Mouse (Mus musculus) adrenal gland, adult (tissue): ENCODE measurements at regions not wholly inside any gene's neighbourhood (a gene's known extent, or its start where the extent isn't known, plus 50 kb on each side); places are given as distances from the start of the nearest gene placed in this dataset.

ENCODE experiments used
- DNase-seq, 2 experiments: peaks; one replicate each; pipeline ENCODE4 v3.0.0; 2022 to 2023; ENCODE audit warnings: low spot score in 1 of 2; ENCODE audit not compliant: inconsistent age in 2 of 2

DNA sequence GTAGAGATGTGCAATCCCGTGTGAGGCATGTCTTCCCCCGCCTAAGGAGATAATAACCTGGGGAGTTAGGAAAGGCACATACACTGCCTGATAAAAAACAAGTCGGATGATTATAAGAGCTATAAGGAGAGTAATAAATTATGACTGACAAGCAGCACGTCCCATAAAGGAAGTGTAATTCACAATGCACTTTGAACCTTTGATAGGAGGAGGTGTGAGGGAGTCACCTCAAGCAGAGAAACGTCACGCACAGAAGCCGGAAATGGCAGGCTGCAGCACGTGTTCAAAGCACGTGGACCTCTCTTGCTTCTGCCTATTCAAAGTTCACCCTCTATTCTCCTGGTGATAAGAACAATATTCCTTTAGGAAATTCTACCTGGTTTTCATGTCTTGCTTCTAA lies 154.4 kb upstream of the Dyrk2 start:
- DNase-seq = no peak

GRCm38 (mm10) chr10:119019082-119019481 lies 149.1 kb upstream of the Dyrk2 start:
- DNase-seq = no peak

DNA sequence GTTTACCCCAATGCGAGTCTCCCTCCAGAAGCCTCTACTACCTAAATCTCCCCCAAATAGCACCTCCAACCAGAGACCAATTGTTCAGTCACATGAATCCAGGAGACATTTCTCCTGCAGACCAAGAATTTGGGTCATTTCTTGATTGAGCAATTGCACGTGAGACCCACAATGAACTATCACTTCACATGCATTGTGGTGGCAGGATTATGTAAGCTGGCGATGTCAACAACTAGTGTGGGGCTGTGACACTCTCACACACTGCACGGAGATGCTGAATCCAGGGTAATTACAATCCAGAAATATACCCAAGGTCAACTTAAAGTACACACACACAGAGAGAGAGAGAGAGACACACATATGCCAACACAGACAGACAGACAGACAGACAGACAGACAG lies 148.5 kb upstream of the Dyrk2 start:
- no peak for DNase-seq

DNA sequence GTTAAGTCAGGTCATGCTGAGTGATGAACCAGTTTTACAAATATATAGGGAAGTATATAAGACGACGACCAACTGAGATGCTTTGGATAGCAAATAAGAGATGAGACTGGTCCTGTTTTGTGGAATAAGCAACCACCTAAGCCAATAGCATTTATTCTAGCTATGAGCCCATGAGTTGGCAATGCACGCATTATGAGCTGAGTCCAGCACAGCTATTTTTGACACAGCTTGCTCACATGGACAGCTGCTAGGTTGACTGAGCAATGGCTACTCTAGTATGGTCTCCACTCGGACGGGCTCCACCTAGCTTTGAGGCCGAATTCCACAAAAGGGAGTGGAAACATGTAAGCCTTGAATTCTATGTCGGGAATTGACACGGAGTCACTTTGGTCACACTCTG lies 146.1 kb upstream of the Dyrk2 start:
- DNase-seq = no peak

GRCm38 (mm10) chr10:119015311-119016055 lies 145.5 kb upstream of the Dyrk2 start:
- DNase-seq = no peak

- no peak for DNase-seq
Measured at GRCm38 (mm10) chr10:119014731-119015130, 144.7 kb upstream of the Dyrk2 start.

DNA sequence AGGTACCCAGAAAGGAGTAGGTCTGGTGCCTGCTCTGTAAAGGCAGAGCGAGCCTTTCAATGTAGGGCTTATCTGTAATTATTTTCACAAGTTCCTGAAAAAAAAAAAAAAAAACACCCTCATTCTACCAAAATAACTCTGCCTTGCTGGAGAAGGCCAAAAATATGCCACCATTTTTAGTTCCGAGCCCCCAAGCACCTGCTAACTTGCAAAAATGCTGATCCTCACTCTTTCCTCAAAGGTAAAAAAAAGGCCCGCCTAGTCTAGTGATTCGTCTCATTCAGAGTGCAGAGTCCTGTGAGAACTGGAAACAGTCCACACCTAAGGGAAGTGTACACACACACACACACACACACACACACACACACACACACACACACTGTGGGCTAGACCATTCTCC lies 143.7 kb upstream of the Dyrk2 start:
- no peak for DNase-seq

DNA sequence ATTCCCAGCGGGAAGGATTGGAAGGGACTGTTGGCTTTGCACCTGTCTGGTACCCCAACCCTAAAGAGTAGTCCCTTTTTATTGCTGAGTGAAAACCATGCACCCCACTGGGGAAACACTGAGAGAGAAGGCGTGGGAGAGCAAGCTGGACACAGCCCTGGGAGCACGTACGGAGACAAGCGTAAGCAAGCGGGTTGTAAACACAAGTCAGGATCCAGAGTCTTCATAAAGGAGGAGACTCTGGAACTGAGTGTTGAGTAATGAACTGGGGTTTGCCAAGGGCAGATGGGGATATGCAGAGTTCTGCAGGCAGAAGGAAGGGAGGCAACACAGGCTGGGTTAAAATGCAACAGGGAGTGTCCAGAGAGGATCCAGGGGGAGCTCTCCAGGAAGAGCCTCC lies 141.5 kb upstream of the Dyrk2 start:
- DNase-seq = no peak

GRCm38 (mm10) chr10:119010884-119011283 lies 140.9 kb upstream of the Dyrk2 start:
- DNase-seq = no peak

- DNase-seq = no peak
Measured at GRCm38 (mm10) chr10:119006866-119007575, 137.0 kb upstream of the Dyrk2 start.

GRCm38 (mm10) chr10:119005491-119005890 lies 135.5 kb upstream of the Dyrk2 start:
- DNase-seq = no peak

- no peak for DNase-seq
Measured at GRCm38 (mm10) chr10:119004426-119004825, 134.4 kb upstream of the Dyrk2 start.

DNA sequence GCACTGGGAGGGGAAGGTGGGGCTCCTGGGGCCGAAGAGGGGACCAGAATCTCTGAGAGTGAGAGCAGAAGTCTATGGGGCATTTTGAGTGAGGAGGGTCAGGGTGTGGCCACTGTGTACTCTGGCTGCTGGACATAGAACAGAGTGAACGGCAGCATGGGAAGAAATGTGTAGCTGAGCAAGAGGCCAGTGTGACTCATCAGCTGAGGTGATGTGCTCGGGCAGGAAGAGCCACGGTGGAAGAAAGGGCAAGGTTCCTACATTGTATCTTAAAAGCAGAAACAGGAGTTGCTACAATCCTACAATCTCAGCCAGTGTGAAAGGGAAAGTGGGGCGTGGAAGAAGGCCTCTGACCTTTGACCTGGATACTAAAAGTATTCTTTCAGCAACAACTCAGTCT lies 133.8 kb upstream of the Dyrk2 start:
- peak; percentile 30 to 59 for DNase-seq

- DNase-seq = no peak
Measured at GRCm38 (mm10) chr10:119003042-119003441, 133.0 kb upstream of the Dyrk2 start.

DNA sequence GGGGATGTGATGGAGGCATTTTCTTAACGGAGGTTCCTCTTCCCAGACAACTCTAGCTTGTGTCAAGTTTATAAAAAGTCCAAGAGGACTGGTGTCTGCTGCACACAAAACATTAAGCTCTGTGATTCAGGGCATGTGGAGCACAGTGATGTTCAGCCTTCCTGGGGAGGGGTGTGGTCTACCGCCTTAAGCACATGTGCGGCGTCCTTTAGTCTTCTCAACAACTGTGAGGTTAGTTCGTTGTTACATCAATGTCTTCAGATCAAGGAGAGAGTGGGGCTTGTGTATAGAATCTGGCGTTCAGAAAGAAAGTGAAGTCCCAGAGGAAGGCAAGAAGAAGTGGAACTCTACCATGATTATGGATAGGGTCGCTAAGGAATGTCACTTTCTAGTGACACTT lies 131.9 kb upstream of the Dyrk2 start:
- DNase-seq = no peak

- DNase-seq = no peak
Measured at GRCm38 (mm10) chr10:119001000-119001780, 131.2 kb upstream of the Dyrk2 start.

DNA sequence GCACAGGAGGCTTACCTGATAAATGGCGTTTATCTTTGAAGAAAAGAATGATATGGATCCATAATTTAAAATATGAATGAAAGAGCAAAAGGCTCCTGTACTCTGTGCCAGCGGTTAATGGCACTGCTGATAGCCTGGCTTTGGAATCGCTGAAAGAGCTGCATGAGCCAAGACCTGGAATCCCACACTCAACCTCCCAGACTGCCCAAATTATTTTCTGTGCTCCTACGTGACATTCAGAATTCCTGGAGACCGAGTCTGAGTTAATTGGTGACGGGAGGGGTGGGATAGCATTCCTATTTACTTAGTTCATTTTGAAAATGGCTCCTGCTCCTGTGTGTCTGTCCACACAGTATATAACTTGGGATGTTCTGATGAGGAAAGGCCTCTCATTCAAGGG lies 129.0 kb upstream of the Dyrk2 start:
- no peak for DNase-seq

- DNase-seq = no peak
Measured at GRCm38 (mm10) chr10:118997034-118997433, 127.0 kb upstream of the Dyrk2 start.

DNA sequence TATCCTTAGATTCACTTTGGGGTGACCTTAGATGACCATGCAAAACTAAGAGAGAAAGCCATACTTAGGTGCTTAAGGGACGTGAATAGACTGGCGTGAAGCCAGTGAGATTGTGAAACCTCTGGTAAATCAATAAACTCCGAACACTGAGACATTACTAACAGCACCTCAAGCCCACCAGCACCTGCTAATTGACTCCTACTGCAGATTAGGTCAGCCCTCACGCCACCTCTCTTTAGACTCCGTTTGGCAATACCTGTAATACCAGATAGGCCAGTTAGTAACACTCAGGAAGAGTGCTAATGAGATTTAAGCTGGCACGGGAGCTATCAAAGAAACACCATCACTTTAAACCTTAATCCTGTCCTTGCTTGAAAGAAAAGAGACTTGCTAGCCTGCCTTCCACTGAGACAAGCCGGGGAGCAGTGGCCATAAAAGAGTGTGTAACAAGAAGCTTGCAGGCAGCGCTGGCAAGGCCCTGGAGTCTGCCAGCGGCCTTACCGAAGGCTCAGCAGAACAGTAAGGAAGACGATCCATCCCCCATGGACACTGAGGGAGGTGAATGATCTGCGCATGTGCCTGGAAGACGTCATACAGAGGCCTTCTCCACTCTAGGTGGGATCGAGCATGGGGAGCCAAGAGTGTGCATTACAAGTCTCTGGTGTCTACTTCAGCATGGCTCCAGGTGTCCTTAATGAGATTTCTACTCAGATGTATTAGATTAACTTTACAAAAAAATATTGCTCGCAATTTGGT lies 124.0 kb upstream of the Dyrk2 start:
- DNase-seq = no peak

DNA sequence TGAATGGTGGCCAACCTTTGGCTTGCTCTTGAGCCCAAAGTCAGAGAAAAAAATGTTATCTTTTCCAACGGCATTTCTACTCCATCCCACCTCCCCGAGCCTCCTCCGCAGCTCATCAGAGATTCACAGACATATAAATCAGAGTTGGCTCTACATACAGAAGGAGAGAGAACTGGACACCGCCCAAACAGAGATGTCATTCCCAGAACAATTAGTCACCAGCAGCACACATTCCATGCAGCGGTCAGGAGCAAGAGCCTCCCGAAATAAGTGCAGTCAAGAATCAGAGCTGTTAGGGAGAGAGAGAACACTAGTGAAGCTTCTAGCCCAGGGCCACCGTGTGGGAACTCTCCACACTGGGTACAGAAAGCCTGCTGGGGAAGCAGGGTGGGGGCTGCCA lies 121.2 kb upstream of the Dyrk2 start:
- DNase-seq = peak; percentile 61 to 84

DNA sequence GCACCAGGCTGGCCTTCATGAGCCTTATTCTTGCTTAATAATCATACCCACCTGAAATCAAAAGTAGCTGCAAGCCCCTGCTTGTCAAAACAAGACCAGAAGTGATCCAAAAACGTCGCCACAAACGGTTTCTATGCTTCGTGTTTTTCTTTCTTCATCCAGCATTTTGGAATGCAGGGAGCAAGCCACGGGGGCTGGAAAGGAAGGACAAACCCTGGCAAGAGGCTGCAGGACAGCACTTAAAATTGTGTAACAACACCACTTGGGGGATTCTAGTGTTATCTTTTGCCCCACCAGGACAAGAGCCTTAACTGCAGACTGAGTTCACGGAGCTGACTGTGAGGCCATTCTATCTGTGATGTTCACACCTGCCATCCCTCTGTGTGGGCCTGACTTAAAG lies 120.5 kb upstream of the Dyrk2 start:
- no peak for DNase-seq
